Mouse (Mus musculus) natural killer cell, adult 2 months (primary cell): ENCODE measurements around the gene Rtl8c.
A peak's percentile ranks its signal among the peaks of the same experiment; 100 is the strongest.
"Not testable (repeated sequence)": the region's sequence is repeated elsewhere in the genome, so short reads cannot be mapped to it uniquely, and the experiment has no call there.

ENCODE experiments used
- DNase-seq, 2 experiments: peaks; one replicate each; pipeline ENCODE4 v3.0.0; 2022; ENCODE audit warnings: low spot score in 2 of 2

Gene Rtl8c

GRCm38 (mm10) chrX:53607242-53608121 is at the start of gene Rtl8c:
Gene Rtl8c, plus strand, starts transcription at chrX:53608032.
- DNase-seq: peak; percentile 14 to 31

- no peak for DNase-seq
These were observed 28.5 kb upstream of the Rtl8c start for GRCm38 (mm10) chrX:53579311-53579710.

GRCm38 (mm10) chrX:53581407-53581806 is 26.4 kb upstream of the Rtl8c start:
- DNase-seq: not testable (repeated sequence)

DNA sequence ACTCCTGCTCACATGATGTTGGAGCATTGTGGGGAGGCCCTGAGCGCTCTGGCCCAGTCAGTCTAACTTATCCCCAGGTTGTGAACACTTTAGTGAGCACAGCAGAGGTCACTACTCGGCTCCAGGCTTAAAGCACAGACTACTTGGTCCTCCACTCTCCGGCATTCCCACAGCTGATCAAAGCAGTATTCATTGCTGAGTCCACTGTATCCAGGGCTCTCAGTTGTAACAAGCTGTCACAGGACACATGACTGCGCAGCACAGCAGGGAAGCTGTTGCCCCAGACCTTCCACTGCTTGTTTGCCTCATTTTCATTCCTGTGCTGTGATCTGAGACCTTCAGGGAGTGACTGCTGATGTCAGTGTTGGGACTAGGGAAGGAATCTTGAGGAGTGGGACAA is 24.4 kb upstream of the Rtl8c start:
- DNase-seq: not testable (repeated sequence)

DNA sequence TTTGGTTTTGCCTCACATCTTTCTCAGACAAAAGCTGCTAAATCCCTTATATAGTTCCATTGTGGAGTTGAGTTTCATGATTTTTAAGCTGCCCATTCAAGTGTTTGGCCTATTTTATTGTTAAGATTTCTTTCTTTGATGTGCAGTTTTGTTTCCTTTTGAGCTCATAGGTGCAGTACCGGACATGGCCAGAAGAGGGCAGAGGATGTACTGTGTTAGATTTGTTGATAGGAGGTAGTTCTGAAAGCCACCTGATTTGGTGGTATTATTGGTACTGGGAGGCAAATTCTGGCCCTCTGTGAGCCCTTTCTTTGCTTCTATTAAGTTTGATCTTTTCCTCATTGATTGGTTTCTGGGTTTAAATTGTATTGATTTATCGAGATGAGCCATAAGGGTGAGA is 7.8 kb upstream of the Rtl8c start:
- peak; percentile 32 to 34 for DNase-seq

DNA sequence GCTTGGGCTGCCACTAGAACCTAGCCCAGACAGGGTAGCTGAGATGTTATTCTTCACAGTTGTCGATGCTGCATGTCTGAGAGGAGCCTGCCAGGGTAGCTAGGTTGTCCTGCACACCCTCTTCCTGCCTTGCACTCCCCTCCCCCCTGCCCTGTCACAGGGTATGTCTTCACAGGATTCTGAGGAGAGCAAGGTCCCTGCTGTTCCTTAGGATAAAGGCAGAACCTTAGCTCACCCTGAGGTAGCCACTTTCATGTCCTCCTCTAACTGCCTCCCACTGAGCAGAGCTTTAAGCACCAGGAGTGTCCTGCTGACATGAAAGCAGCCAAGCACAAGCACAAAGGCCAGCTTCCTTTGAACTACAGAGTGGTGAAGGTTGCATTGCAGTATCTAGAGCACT is 1.7 kb upstream of the Rtl8c start:
- not testable (repeated sequence) for DNase-seq

GRCm38 (mm10) chrX:53608122-53608813 is 436 bp downstream of the Rtl8c start:
- no peak for DNase-seq

GRCm38 (mm10) chrX:53608879-53609278 is 1.0 kb downstream of the Rtl8c start, which contains the start of gene Gm14597:
Gene Gm14597, minus strand, starts transcription at chrX:53608979.
- not testable (repeated sequence) for DNase-seq

DNA sequence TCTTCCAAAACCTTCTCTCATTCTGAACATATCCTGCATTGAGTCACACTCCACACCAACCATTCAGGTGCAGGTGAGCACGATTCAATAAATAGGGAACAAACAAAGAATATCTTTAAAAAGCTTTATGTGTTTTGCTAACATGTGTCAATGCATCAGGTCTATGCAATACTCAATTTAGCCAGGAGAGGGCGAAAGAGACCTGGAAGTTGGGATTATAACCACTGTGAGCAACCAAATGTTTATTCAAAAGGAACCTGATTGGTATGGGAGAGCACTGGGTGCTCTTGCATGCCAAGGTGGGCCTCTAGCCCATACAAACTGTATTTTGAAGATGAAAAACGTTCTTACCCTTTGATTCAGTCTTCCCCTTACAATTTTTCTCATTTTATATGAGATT is 2.7 kb downstream of the Rtl8c start:
- peak; percentile 55 to 56 for DNase-seq

- DNase-seq: not testable (repeated sequence)
These were observed 3.6 kb downstream of the Rtl8c start for GRCm38 (mm10) chrX:53611395-53611794.

DNA sequence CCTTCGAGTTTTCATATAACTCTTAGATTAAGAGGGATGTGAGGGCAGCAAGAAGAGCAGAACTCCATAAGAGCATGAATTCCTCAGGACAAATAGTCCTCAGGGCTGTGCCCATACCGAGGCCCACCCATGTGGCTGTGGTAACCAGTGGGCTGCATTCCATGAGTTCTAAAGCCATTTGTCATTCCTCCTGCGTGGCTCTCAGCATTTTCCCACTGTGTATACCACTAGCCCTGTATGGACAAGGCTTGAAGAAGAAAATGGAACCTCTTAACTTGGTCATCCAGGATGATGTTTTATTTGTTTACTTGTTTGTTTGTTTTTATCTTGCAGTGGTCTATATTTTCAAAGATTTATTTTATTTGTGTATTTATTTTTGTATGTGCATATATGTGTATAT is 30.3 kb downstream of the Rtl8c start:
- not testable (repeated sequence) for DNase-seq

DNA sequence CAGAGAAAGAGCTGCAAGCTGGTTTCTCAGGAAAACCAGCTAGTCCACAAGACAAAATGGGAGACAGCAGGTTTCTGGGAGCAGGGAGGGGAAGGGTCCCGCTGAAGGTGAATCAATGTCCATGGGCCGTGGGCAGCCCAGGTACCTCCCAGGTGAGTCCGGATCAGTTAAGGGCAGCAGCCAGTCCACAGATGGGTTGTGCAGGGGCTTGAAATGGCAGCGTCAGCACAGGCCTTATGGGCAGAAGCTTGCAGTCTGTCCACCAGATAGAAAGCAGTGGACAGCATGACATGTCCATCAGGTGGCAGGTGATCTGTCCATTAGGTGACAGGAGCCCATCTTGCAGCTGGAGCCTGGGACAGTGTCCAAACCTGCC is 34.8 kb downstream of the Rtl8c start:
- not testable (repeated sequence) for DNase-seq

DNA sequence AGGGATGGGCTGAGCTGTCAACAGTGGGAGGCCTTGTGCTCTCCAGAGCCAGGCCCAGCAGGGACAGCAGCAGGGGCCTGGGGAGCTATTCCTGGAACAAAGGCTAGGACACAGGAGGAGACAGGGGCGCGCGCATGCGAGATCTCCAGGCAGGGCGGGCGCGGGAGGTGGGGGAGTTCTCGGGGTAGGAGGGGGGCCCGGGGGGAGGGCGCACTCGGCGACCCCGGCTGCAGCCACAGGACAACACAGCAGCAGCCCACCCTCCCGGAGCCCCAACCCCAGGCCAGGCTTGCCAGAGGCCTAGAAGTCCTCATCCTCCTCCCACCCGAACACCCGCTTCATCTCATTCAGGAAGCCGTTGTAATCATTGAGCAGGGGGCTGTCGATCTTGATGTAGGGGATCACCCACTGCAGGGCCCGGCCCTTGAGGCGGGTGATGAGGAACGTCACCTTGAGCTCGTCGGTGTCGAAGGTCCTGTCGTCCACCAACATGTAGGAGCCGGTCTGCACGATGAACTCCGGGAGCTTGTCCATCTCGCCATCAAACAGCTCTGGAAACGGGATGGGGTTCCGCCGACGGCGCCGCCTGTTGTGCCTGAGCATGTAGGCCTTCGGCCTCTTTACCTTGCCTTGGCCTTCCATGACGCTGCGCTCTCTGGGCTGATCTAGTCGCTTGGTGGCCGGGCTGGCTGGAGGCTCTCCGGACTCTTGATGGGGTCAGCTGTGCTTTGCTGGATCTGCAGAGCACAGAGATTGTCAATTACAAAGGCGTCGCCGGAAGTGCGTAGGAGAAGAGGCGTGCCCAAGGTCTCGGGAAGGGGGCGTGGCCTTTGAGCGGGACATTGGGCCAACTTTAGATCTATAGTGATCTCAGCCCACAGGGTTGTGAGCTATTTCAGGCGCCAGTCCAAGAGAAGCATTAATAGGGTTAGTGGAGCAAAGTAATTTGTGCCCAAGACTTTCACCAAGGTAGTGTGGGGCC is 35.4 kb downstream of the Rtl8c start, which contains the start of gene Rtl8a:
Rtl8a (minus strand) TSS at position 703 of the 982 bp plus-strand sequence.
- peak; percentile 66 to 69 for DNase-seq

DNA sequence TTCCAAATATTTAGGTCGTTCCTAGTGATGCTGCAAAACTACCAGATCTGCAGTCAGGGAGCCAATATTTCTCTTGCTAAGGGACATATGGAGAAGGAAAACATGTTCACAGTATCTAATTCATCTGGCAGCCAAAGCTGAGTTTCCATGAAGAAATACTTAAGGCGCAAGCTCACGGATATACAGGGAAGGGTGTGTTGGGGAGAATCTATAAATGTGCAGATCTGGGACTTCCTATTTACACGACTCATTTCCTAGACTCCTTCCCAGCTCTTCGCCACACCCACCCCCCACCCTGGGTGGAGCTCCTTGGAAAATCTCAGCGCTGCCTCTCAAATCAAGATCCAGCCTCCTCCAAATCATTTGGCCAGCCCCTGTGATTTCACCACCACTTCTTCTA is 38.1 kb downstream of the Rtl8c start:
- no peak for DNase-seq

DNA sequence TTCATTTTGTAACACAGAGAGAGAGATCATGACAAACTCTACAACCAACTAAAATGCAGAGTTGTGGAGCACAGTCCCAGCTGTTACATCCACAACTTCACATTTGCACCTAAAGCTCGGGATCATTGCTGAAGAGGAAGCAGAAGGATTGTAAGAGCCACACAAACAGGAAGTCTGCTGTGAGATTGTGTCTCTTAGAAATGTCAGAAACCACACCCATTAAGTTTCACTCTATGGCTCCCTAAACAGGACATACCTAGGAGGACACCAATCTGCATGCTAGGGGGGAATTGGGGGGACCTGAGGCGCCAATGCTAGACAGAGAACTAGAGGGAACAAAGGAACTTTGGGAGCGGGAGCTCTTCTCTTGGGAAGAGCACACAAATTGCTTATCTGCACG is 45.1 kb downstream of the Rtl8c start:
- not testable (repeated sequence) for DNase-seq
